Mouse (Mus musculus) MEL (cell line): ENCODE data around the gene Dock4.

Experiments
- CHD2 ChIP-seq: IDR thresholded peaks from 2 replicates; pipeline ENCODE4 v1.6.1; 2011; ENCODE audit warnings: low read length, improper control_type of control experiment
- CTCF ChIP-seq, 3 experiments: IDR thresholded peaks in 2 of 3; conservative IDR thresholded peaks in 1 of 3; 2 replicates each; pipeline ENCODE4 v1.5.1; 2011 to 2012; ENCODE audit warnings: low read length in 3 of 3, low read depth in 2 of 3, mild to moderate bottlenecking in 2 of 3, improper control_type of control experiment in 1 of 3, inconsistent platforms in 1 of 3, mixed read lengths in 1 of 3, moderate library complexity in 1 of 3; ENCODE audit not compliant: control insufficient read depth in 1 of 3, insufficient read depth in 1 of 3, poor library complexity in 1 of 3, severe bottlenecking in 1 of 3
- EP300 ChIP-seq, 2 experiments: IDR thresholded peaks; 2 replicates each; pipeline ENCODE4 v1.6.1; 2011; ENCODE audit warnings: improper control_type of control experiment in 2 of 2, low read length in 2 of 2, low read depth in 1 of 2, mild to moderate bottlenecking in 1 of 2
- ETS1 ChIP-seq: IDR thresholded peaks from 2 replicates; pipeline ENCODE4 v1.6.1; 2012; ENCODE audit warnings: low read depth, mild to moderate bottlenecking, inconsistent platforms, low read length, improper control_type of control experiment, moderate library complexity
- KAT2A ChIP-seq: conservative IDR thresholded peaks from 2 replicates; pipeline ENCODE4 v1.6.1; 2012; ENCODE audit warnings: low read depth, low read length, improper control_type of control experiment, inconsistent platforms
- MAFK ChIP-seq: IDR thresholded peaks from 2 replicates; pipeline ENCODE4 v1.6.1; 2011; ENCODE audit warnings: low read depth, mild to moderate bottlenecking, low read length, improper control_type of control experiment, borderline replicate concordance
- MAX ChIP-seq: IDR thresholded peaks from 2 replicates; pipeline ENCODE4 v1.6.1; 2011; ENCODE audit warnings: low read length, improper control_type of control experiment
- NELFE ChIP-seq: IDR thresholded peaks from 2 replicates; pipeline ENCODE4 v1.6.1; 2011; ENCODE audit warnings: low read depth, low read length, improper control_type of control experiment
- POLR2A ChIP-seq, 2 experiments: IDR thresholded peaks; 2 replicates each; pipeline ENCODE4 v1.6.1; 2011 to 2012; ENCODE audit warnings: low read length in 2 of 2, mild to moderate bottlenecking in 2 of 2, control low read depth in 1 of 2, improper control_type of control experiment in 1 of 2, low read depth in 1 of 2, moderate library complexity in 1 of 2; ENCODE audit not compliant: control insufficient read depth in 1 of 2, insufficient read depth in 1 of 2, poor library complexity in 1 of 2
- RCOR1 ChIP-seq: IDR thresholded peaks from 2 replicates; pipeline ENCODE4 v1.6.1; 2012; ENCODE audit warnings: low read depth, mild to moderate bottlenecking, inconsistent platforms, low read length, improper control_type of control experiment
- ZC3H11A ChIP-seq: IDR thresholded peaks from 2 replicates; pipeline ENCODE4 v1.6.1; 2012; ENCODE audit warnings: low read depth, mild to moderate bottlenecking, inconsistent platforms, low read length, improper control_type of control experiment

- TF ChIP-seq POLR2A (IDR thresholded peaks at IDR 0.05; ENCODE audit: control insufficient read depth in 1 of 2, insufficient read depth in 1 of 2, low read depth in 1 of 2, low read length in 2 of 2, poor library complexity in 1 of 2) (no peak), CTCF (IDR thresholded peaks at IDR 0.05 in 2 of 3, conservative IDR thresholded peaks at IDR 0.05 in 1 of 3; ENCODE audit: control insufficient read depth in 1 of 3, insufficient read depth in 1 of 3, low read depth in 2 of 3, low read length in 3 of 3, poor library complexity in 1 of 3, severe bottlenecking in 1 of 3) (no peak), MAX (no peak), EP300 (IDR thresholded peaks at IDR 0.05; ENCODE audit: low read depth in 1 of 2, low read length in 2 of 2) (no peak), MAFK (no peak), ZC3H11A (no peak), ETS1 (no peak), CHD2 (no peak), NELFE (no peak), RCOR1 (no peak), KAT2A (no peak)
Observed at GRCm38 (mm10) chr12:40546827-40547226, 101.1 kb downstream of the Dock4 start.
